Mouse (Mus musculus) layer of hippocampus, adult 8-10 months (tissue): ENCODE data around the gene Msantd1. TPM values are rescaled to one million over a fixed set of nuclear protein-coding genes. Genes with fewer than 3 reads are reported as not detected.

Experiments used
- DNase-seq, 2 experiments: peaks; one replicate each; pipeline ENCODE4 v3.0.0; 2022; ENCODE audit warnings: low spot score in 2 of 2
- total RNA-seq, 4 experiments: library from RNA; stranded (reverse); gene quantifications; 2 replicates each; pipeline ENCODE4 v1.2.4; 2022

Gene Msantd1
- total RNA-seq, 4 experiments from 2014 or later: 6.4 to 7.1 (median 6.9) TPM

- no peak for DNase-seq
Measured at GRCm38 (mm10) chr5:34924519-34924918, 16.7 kb downstream of the Msantd1 start.

DNA sequence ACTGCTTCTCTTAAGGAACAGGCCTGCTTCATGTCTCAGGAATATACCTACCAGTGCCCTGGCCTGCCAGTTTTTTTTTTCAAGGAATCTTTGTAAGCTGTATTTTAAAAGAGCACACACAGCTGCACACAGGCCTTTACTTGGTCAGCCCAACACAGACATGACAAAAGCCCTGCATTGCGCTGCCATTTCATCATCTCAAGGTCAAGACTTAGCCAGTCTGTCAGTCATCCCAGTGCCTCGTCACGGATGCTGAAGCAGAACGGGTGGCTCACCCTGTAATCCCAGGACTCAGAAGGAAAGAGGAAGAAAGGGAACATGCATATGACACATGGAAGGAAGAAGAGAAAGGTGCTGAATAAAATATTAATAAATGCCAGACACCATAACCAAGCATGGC lies 19.8 kb downstream of the Msantd1 start:
- no peak for DNase-seq

DNA sequence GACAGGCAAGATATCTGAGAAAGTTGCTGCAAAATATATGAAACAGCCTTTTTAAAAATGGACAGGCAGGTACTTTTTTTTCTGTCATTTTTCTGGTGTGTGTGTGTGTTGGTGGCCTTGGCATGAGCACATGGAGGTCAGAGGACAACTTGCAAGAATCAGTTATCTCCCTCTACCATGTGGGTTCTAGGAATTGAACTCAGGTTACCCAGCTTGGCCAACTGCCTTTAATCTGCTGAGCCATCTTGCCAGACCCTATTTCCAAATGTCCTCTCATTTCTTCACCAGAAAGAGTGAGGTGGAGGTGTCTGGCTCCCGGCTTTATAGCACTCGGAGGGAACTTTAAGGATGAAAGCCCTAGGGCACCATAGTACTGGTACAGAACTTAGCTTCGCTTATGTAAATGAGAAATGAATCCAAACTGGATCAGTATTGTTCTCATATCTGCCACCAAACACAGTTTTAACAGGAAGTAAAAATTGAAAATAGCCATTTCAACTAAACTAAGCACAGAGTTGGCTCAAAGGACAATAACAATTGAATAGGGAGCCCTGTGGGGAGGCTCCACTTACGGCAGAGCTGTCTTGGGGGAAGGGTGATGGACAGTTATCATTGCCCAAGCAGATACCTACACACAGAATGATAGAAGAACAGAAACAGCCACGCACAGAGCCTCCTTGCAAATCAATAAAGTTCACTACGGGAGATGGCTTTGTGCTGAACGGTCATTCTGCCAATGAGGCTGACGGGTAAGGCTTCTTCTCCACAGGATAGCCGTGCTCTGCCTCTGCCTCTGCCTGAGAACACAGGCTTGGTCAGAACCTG lies 22.6 kb downstream of the Msantd1 start:
- no peak for DNase-seq

DNA sequence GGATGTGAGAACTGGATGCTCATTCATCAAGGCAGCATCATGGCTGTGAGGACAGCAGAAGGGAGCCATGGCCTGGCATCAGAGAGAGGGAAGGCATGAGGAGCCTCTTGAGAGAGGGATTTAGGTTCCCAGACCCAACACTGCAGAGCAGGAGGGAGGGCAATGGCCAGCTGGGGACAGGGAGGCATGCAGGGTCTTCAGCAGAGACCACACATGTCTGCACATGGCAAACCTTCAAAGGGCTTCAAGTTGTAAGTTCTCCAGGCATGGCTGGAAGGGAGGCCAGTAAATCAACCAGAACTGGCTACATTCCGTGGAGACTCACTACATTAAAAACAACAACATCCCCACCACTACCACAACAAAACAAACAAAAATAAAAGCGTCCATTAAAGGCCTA lies 23.3 kb downstream of the Msantd1 start:
- DNase-seq: no peak

DNA sequence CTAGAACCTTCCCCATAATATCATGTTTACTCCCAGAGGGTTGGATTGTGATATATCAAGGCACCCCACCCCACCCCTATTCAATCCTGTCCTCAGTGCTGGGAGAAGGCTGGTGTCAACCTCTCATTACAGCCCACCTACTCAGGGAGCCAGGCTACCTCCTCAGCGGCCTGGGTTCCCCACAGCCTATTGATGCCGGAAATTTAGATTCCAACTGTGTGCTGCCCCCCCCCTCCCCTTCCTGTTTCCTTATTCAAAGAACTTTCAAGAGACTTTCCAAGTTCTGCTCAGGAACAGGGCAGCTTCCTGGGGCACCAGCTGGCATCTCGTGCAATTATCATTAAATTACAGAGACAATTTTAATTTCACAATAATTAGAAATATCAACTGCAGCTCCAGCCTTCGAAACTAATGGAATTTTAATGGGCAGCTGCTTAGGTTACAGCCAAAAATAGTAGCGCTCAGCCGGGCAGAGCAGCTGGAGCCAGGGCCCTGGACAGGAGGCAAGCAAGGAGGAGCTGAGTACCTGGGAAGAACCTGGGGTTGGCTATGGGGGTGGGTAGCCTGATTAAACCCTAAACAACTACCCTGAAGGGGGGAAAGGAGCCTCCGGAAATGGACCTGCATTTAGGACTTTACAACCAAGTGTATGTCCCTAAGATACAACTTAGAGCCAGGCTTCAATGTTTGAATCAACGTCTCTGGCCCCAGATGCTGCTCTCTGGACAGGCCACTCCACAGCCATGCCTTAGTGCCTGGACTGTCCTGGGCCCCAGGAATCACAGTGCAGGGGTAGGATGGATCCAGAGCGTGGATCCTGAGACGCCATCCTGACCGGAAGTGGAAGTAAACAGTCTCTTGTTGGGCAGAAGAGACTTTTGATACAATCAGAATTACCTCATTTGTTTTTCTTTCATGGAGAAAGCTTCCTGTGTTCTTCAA lies 24.0 kb downstream of the Msantd1 start:
- no peak for DNase-seq

GRCm38 (mm10) chr5:34932458-34932806 lies 24.6 kb downstream of the Msantd1 start:
- DNase-seq: no peak

GRCm38 (mm10) chr5:34933461-34933860 lies 25.6 kb downstream of the Msantd1 start:
- no peak for DNase-seq

GRCm38 (mm10) chr5:34941710-34942470 lies 34.1 kb downstream of the Msantd1 start:
- DNase-seq: no peak

GRCm38 (mm10) chr5:34943428-34943827 lies 35.6 kb downstream of the Msantd1 start:
- no peak for DNase-seq

DNA sequence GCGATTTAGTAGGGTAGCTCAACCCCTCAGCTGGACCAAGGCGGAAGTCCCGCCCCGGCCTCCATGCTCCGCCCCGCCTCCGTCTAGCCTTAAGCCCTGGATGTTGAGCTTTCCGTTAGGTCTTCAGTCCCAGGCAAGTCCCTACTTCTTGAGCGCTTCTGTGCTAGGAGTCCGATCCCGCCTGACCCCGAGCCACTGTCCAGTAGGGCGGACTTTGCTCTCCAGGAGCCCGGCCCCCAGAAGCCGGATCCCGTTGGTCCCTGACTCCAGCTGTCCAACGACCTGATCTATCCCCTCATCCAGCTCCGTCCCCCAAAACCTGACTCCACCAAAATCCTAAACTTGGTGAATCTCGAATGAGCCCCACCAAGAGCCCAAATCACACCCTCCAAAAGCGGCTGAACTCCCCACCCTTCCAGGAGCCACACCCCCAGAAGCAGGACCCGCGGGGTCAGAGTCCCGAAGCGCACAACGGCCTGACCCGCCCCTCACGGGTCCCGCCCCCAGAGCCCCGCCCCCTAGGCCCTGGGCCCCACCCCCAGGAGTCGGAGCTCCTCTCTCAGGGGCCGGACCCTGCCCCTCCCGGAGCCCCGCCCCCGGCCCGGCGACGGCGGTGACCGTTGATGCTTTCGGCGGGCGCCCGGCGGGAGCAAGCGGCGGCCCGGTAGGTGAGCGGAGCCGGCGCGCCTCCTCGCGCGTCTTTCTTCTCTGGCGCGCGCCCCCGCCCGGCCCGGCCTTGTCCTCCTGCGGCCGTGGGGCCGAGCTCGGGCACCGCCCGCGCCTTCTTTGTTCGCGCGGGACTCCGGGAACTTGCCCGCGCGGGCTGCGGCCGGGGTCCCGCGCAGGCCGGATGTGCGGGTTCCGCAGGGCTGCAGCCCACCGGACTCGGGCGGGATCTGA lies 41.3 kb downstream of the Msantd1 start, which contains the start of gene Rgs12:
Gene Rgs12 (plus strand): TSS at position 585 of the 900 bp plus-strand sequence.
- DNase-seq: no peak

DNA sequence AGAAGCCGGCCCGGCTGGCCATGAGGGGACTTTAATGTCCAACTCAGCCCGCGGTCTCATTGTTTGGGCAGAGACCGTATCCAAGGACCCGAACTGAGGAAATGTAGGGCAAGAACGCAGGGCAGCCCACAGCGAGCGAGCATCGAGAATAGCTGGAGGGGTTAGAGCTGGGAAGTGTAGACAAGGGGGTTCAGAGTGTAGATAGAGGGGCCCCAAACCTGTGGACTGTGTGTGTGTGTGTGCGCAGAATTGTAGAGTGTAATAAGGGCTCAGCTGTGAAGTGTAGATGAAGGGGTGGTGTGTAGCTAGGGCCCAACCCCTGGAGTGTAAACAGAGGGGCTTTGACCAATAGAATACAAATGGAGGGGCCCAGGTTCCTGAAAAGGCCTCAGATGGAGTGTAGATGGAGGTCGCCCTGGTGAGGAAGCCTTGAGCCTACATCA lies 42.0 kb downstream of the Msantd1 start:
- DNase-seq: no peak

DNA sequence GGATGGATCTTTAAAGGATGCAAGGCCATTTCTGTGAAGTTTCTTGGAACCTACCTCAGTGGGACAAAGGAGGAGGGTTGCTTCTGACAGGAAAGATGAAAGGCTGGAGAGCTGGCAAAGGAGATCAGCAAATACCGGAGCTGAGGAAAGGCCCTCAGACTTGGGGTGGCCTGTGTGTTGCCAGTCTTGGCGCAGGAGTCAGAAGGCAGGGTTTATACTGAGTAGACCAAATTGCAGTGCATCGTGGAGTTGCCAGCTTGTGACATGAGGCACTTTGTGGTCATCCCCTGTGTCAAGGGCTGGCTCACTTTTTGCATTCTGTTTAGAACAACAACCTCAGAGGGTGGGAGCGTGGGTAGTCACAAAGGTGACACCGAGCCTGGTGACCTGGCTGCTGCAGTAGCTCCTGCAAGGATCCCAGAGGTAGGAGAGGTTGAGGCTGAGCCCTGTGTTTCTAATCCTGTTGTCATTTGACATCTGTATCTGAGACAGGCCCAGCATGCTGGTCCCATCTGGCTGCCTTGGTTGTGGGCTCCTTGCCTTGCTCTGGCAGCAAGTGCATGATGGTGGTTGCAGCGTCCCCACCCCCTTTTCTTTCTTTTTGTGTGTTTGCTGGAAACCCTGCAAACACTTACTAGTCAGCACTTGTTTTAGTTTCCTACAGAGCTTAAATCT lies 42.8 kb downstream of the Msantd1 start:
- DNase-seq: no peak

DNA sequence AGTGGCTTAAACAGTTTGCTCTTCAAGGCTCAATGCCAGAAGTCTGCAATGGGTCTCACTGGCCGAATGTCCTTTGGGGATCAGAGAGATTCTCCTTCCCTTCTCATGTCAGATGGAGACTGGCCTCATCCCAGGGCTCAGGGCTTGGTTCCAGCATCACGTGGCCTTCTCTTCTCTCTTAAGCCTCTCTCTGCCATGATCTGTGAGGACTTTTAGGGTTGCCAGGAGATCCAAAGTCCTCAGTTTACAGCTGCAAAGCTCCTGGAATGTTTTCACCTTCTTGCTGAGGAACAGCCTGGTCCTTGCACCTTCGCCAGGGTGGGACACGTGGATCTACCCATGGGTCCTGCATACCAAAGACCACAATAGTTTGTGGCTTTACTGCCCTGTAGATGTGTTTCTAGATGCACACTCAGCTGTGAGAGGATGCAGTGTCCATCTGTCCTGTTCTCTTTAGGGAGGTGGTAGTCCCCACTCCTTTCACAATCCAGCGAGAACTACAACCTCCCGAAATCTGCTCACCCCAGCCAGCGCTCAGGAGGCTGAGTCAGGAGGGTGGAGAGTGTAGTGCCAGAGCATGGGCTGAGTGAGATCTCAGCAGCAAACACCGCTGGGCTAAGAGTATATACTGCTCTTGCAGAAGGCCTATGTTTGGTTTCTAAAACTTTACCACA lies 43.5 kb downstream of the Msantd1 start:
- DNase-seq: no peak

DNA sequence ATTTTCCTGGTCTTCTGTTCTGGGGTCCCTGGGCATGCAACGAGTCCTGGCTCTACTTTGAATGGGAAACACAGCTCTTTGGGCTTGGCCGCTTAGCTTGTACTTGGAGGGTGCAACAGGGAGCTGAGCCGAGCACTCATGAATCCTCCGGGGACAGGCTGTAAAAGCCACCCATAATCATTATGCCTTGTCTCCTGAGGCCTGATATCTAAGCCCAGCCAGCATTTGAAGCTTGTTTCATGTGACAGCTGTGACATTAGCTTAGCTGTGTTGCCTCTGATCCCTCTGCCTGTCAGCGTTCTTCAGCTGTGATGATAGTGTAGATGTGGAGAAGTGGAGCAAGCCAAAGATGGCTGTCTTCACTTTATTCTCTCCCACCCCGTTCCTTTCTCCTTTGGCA lies 46.7 kb downstream of the Msantd1 start:
- DNase-seq: no peak

- DNase-seq: no peak
Measured at GRCm38 (mm10) chr5:34955630-34956029, 47.8 kb downstream of the Msantd1 start.

GRCm38 (mm10) chr5:34956151-34956550 lies 48.3 kb downstream of the Msantd1 start:
- DNase-seq: no peak

DNA sequence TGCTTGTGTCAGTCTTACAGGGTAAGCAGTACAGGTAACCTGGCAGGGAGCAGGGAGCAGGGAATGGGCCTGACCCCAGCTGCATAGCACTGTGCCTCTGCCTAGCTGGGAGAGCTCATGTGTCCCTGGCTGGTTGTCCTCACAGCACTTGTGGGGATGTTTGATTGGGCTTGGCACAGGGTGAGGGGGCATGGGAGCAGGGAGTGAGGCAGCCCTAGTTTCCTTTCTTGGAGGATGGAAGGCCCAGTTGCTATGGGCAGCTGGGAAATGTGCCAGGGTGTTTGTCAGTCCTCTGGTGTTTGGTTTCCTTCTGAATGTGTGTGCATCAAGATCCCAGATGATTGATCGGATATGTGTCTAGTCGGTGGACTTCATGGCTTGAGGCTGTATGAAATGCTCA lies 49.2 kb downstream of the Msantd1 start:
- DNase-seq: peak in 1 of 2 experiments; percentile 36

- no peak for DNase-seq
Measured at GRCm38 (mm10) chr5:34960021-34960420, 52.2 kb downstream of the Msantd1 start.

- DNase-seq: no peak
Measured at GRCm38 (mm10) chr5:34965531-34965930, 57.7 kb downstream of the Msantd1 start.
